Mouse (Mus musculus) cerebral cortex, adult 2 months (tissue): Measurements from ENCODE around the gene Npcd.

Experiments used
- WGBS: fragments of 180-500 bp; shearing (Covaris S2); methylation state at CpG from one replicate; pipeline ENCODE4 v1.1.7; 2018; 5-methylcytosine and 5-hydroxymethylcytosine counted together

The Npcd gene

DNA sequence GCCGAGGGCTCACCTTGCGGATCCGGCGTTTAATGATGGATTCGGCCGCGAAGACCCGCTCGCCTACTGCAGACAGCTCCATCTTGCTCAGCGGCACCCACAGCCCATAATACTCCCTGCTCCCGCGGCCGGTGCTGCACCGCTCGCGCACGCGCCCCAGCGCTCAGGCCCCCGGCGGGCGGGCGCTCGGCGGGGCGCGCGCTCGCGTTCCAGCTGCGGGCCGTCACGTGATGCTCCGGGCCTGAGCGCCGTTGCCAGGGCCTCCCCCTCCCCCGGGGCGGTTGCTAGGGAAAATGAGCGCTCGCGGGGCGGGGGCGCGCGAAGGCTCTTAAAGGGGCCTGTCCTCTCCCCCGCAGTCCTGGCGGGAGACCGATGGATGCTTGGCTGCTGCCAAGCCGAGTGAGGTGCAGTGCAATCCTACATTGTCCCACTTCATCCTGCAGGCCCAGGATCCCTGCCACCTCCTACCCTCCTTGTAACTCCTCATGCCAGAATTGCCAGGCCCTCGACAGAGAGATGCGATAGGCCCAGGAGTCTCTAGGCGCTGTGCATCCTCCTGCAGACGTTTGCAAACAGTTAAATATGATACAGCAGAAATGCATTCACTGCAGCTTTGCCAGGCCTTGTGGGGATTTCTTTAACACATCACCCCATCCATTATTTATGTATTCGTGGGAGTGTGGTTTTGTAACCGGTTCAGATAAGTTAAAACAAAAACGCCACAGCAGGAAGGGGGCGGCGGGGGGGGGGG, at the start of gene Npcd, which contains the start of gene Cbx6:
Gene Npcd (minus strand): TSS at position 108 of the 751 bp plus-strand sequence.
Gene Cbx6 (minus strand): TSS at position 559 of the 751 bp plus-strand sequence.
- 1% methylated on average over 58 of the region's 58 CpGs for WGBS

DNA sequence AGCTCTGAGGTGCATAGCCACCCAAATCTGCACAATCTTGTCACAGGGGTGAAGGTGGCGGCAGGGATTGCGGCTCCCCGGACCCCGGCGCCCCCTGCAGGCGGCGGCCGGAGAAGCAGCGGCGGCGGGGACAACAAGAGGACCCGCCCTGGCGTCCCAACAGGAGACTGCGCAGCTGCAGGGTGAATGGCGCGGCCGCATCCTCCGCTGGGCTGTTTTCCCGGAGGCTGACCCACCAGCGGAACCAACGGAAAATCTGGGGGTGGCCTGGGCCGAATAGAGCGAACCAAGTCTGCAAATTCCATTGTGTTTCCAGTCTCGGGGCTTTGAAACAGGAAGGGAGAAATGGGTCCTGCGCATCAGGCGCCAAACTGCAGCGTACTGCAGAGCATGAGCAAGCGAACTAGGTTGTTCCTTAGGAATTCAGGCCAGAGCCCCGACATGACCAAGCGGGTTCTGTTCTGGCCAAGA, 49.4 kb upstream of the Npcd start:
- WGBS = under 1% methylated on average over 30 of the region's 30 CpGs

DNA sequence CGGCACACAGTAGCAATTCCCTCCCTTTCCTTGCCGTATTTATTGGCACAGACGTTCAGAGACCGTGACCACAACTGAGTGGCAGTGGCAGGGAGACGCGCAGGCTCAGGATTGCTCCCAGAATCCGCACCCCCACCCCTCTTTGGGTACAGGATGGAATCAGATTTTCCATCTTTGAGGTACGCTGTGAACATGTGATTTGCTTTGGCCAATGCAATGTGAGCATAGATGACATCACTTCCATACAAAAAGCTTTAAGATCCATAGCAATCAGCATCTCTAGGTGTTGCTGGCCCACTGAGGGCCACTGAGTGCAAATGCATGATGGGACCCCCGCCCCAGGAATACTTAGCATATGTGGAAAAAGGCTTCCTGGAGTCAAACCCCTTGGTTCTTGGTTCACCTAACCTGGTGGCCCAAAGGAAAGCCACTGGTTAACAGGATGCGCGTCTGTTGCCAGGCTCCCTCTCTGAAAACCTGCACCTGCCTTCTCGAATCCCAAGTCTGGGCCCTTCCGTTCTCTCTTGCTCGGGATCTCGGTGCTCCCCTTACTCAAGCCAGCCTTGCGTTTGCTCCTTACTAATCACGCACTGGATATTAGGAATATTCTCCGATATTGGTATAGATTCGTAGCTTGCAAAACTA, 48.7 kb upstream of the Npcd start:
- WGBS = 12% methylated on average over 19 of the region's 19 CpGs

DNA sequence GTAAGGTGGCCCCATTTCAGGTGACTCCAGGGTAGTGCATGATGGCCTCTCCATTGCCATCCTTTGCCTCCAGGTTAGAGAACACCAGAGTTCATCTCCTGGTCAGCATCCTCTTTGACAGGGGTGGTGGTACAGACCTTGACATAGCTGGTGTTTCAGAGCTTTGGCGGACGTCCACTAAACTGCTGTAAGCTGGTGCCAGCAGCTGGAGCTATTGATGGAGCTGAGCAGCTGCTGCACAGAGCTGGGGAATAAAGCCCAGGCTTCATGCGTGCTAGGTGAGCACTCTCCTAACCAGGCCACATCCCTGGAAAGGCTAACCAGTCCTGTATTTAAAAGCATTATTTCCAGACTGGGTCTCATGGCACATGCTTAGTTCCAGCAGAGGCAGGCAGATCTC, 46.4 kb upstream of the Npcd start:
- 74% methylated on average over 3 of the region's 3 CpGs for WGBS

DNA sequence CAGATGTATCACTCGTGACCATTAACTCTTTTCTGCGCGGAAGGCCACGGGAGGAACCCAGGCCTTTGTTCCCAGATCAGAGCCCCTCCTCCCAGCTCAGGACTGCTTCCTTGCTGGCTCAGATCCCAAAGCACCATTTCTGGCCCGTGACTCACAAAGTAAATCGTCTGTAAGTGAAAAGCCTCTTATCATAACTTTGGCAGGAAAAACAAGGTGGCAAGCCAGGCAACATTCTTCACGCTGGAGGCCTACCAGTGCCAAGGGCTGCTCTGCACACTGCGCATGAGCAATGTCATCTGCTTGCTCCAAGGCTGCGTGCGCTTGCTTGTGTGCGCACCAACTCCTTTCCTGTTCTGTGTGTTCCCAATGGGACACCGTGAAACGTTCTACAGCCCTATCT, 45.3 kb upstream of the Npcd start:
- 13% methylated on average over 13 of the region's 13 CpGs for WGBS

DNA sequence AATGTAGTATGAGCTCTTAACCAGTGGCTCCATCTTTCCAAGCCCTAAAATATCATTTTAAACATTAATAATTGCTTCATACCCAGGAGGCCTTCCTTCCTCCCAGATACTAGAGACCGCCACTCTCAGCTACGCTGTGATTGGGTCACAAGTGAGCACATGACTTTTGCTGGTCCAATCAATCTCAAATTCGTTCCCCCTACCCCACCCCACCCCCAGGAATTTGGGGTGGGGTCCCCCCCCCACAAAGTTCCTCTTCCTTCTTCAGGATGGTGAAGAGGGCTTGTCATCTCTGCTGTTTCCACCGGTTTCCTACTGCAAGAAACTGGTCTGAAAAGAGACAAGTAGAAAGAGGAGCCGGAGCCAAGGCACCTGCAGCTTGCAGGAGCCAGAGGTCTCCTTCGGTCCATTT, 44.7 kb upstream of the Npcd start:
- 64% methylated on average over 6 of the region's 6 CpGs for WGBS

DNA sequence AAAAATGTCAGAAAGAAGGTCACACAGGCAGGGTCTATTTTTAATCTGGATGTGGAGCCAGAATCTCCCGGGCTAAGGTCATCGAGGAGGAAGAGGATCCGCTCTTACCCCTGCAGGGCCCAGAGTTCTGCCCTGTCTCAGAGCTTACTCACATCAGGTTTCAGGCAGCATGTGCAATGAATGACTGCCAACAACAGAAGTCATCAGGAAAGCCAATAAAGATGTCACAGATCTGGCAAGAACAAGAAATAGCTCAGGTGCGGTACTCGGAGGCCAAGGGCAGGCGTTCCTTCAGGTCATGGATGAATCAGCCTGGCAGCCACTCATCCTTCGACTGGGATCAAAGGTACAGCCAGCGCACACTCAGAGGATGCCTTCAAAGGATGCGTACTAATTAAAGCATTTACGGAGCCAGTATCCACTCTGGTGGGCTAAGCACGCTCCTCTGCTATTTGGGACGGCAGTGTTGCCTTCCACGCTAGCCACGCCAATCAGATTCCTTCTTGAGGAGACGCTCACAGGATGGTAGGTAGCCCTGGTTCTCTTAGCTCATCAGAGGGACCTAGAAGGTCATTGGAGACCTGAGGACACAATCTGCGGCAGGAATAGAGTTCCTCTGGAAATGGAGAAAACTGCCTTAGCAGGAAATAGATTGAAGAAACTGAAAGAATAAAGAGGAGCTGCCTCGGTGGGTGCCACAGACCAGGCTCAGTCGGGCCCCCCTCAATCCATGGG, 41.4 kb upstream of the Npcd start:
- WGBS = 86% methylated on average over 18 of the region's 18 CpGs

DNA sequence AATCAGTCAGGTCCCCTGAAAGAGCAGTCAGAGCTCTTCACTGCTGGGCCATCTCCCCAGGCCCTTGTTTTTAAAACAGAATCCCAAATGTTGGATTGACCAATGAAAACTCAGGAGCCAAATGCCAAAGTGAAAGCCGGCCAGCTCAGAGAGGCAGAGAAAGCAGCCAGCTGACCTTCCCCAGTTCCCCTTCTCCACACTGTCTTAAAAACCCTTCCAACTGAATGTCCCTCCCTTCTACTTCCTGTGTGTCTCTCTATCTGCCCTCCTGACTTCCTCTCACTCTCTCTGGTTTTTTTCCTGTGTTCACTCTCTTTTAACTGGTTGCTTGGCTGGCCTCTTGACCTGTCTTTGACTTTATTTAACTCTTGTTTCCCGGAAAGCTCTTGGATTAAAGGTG, 40.0 kb upstream of the Npcd start:
- 70% methylated on average over 2 of the region's 2 CpGs for WGBS

DNA sequence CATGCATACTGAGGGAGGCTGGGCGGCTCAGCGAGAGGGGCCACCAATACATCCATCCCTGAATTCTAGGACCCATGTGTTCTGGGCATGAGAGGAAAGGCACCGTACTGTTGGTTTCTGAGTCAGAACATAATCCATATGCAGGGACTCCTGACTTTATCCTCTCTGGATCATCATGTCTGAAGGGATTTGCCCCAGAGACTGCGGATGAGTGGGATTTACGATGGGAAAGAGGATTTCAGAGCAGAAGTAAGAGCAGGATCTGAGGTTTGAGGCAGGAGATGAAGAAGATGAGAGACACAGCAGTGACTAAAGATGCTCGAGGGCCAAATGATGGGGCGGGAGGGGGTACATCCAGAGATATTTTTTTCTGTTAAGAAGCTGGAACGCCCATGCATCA, 39.5 kb upstream of the Npcd start:
- WGBS = 89% methylated on average over 8 of the region's 8 CpGs

DNA sequence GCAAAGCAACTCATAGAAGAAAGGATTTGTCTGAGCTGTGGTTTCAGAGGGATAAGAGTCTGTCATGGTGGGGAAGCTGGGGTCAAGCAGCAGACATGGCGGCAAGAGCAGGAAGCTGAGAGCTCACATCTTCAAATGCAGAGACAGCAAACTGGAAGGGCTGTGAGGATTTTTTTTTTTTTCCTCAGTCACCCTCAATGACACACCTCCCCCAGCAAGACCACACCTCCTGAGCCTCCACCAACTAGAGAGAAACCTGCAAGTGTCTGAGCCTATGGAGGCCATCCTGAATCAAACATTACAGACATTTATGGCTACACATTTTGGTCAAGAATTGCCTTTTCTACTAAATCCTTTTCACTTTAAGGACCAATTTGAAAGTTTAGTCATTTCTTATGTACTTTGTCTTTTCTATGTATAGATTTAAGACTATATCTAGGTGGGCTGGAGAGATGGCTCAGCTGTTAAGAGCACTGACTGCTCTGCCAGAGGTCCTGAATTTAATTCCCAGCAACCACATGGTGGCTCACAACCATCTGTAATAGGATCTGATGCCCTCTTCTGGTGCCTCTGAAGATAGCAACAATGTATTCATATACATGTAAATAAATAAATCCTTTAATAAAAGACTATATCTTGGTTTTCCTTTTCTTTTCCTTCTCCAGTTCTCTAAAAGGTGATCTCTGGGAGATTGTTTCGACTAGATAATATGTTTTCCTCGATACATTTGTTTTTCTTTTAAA, 33.4 kb upstream of the Npcd start:
- 91% methylated on average over 3 of the region's 3 CpGs for WGBS

DNA sequence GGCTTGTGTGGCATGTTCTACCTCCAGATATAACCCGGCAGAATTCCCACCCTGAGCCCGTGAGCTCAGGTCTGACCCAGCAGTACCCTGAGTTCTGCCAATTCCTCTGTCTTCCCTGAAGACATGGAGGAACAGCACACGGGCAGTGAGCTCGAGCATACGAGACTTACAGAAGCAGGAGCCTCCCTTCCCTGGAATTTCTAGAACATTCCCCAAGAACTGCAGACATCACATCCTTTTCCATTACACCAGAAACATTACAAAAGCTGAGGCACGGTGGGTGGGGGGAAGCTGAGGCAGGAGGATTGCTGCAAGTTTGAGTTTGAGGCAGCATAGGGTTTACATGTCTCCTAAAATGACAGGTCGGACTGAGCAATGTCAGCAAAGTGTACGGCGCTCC, 25.8 kb upstream of the Npcd start:
- 85% methylated on average over 9 of the region's 9 CpGs for WGBS

DNA sequence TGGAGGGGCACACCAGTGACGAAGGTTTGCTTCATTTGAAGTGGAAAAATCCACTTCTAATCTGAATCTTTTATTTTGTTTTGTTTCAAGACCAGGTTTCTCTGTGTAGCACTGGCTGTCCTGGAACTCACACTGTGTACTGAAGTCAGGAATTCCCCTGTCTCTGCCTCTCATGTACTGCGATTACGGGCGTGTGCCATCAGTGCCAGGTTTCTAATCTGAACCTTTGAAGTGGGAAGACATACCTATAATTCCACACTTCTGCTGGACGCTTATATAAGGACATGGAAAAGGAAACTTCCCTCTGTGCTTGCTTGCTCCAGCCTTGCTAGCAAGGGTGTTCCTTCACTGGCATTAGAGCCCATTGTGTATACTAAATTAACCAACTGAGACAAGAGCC, 24.9 kb upstream of the Npcd start:
- 80% methylated on average over 5 of the region's 5 CpGs for WGBS

DNA sequence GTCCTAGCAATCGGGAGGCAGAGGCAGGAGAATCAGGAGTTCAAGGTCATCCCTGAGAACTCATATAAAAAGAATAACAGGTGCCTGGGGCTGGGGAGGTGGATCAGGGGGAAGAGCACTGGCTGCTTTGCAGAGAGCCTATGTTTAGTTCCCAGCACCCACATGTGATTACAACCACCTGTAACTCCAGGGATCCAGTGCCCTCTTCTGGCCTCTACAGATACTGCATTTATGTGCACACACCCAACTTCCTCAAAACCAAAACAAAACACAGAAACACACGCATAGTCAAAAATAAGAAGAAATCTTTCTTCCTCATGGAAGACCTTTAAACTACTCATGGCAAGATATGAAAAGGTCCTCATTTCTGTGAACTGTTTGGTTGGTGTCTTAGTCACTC, 16.1 kb upstream of the Npcd start:
- WGBS = 95% methylated on average over 2 of the region's 2 CpGs

DNA sequence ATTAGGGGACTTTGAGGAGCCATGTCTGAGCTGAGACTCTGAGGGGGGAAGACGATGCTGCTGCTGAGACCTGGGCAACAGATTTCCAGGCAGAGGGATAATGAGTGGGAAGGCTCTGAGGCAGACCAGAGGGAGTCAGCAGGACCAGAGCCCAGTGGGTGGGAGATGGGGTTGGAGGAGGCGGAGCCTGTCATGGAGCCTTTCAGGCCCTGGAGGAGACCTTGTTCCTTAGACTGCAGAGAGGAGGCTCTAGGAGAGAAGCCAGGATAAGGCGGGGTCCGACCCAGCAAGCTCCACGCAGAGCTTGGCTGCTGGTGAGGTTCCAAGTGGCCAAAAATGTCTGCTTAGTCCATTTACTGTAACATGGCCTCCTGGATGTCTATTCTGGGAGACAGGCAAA, 13.1 kb upstream of the Npcd start:
- 21% methylated on average over 5 of the region's 5 CpGs for WGBS

DNA sequence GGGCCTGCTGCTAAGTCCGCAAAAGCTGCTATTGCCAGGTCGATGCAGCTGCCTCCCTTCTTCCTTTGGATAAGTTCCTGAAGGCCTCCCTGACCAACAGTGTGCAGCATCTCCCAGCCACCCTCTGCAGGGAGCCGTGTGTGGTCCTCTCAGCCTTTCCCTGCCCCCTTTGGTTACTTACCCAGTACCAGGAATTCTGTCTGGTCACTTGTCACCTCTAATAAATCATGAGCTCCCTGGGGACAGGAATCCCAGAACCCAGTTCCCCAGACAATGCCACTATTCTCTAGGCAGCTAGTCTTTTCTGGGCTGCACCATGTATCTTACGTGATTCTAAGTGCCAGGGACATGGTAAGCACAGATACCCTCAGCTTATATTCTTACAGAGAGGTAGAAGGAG, 11.9 kb upstream of the Npcd start:
- WGBS = 80% methylated on average over 4 of the region's 4 CpGs

DNA sequence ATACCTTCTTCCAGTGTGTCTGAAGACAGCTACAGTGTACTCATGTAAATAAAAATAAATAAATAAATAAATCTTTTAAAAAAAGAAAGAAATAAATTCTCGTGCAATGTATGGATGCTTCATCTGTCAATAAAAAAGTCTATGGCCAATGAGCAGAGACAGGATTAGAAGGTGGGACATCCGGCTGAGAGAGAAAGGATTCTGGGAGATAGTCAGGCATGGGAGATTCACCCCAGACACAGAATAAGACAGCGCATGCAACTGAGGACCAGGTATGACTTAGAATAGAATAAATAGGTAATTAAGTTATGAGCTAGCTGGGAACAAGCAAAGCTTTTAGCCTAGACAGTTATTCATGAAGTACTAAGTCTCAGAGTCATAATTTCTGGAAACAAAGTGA, 8.9 kb upstream of the Npcd start:
- 85% methylated on average over 3 of the region's 3 CpGs for WGBS

DNA sequence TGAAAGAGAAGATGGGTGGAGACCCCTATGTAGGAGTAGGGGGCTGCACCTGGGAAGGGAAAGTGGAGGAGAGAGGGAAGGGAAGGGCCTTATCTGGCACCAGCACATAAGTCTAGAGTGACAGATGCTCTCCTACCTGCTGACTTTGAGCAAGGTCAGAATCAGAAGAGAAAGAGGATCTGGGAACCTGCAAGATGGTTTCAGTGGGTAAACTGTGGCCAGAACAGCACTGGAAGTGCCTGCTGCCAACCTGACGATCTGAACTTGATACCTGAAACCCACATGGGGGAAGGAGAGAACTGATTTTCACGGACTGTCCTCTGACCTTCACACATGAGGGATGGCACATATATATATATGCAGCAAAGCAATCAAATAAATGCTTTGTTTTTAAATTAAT, 6.2 kb upstream of the Npcd start:
- WGBS = 81% methylated on average over 2 of the region's 2 CpGs

DNA sequence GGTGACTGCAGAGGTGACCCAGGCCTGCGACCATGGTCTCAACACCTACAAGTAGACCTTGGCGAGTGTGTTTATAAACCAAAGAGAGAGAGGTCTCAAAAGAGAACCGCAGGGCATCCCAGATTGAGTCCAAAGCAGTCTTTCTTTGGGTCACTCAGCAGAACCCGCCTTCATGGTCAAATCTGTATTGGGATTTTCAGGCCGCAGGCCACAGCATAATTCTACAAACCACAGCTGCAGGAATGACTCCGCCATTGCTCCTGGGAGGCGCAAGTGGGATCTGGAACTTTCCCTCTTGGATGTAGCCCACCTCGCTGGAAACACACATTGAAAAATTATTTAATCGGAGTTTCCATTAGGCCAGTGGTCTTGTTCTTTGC, 834 bp upstream of the Npcd start:
- WGBS = 46% methylated on average over 9 of the region's 9 CpGs

DNA sequence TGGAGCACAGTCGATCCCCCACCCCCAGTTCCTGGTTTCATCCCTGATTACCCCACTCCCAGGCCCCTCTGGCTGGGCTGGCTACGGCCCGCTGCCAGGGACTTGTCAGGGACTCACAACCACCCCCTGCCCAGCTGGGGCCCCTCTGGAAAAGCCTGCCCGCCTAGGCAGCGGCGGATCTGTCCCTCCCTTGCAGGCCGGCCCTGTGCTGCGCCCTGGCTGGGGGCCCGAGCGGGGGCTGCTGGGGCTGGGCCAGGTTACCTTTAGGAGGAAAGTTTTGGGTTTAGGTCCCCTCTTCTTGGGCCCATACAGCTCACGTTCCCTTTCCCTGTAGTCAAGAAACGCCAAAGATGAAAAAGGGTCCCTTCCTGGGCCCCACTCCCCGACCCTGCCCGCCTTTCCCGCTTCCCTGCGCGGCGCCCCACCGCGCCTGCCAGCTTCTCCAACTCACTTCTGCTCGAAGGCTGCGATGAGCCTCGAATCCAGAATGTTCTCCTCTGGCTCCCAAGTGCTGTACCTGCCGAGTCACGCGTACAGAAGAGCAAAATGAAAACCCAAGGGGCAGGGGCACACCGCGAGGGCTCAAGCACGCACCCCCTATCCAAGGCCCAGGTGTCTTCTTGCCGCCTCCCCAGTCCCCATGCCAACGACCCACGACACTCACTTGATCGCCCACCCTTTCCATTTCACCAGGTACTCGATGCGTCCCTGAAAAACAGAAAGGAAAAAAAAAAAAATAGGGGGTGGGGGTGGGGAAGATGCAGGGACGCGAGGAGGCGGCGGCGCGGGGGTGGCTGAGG, 586 bp downstream of the Npcd start:
- WGBS = 1% methylated on average over 41 of the region's 41 CpGs

DNA sequence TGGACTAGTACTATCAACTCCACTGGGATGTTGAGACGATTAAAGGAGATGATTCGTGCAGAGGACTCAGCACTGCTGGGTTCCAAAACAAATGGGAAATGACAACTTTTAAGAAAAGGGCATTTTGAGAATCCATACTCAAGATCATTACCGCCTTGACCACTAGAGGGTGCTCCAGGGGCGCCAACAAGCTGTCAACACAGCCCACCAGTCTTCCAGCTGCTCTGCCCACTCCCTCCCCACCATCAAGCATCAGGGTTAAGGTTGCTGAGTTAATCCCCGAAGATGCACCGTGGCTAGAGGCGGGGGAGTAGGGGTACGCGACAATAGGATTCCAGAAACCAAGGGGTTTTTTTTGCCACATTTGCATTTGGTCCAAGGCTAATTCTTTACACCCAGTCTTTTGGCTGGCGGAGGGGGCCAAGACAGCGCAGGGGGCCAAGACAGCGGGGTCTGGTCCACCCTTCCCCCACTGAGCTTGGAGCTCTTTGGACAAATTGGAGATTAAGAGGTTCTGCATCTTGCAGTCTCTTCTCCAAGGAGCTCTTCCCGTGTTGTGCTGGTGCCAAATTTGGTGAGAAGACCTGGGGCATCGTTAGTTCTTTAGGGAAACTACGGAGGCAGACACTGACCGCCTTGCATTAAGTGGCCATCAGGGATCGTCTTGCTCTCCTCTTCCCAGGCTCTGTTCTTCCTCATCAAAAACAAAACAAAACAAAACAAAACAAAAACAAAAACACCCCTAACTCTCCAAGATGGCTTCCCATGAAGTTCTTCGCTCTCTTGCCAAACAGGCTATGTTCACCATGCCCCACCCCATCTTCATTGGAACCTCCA, 1.8 kb downstream of the Npcd start:
- 14% methylated on average over 18 of the region's 18 CpGs for WGBS
